13 mouse cellular contexts compared by ENCODE assay signal in the genomic region with DNA sequence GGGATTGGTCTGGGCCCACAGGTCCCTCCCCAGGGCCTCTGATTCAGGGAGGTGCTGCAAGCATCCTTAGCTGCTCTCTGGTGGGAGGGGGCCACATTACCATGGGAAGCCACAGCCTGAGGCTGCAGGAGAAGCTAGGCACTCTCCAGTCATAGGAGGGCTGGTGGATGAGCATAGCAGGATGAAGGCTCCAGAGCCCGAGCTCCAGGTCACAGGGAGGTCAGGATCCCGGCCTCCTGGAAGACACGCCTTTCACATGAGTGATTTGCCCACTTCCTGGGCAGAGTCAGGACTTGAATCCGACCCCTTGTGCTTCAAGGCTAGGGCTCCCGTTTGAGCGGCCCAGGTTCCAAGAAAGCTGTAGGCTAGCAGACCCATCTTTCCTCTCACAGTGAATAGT. TPM values are rescaled to one million over a fixed set of nuclear protein-coding genes. Genes with fewer than 3 reads are reported as not detected.
DNase-seq lines count a peak whose midpoint lies in the region; ATAC-seq and TF ChIP-seq lines count a peak whose summit lies in the region.
"Had no signal": no experiment of that assay in that cellular context is flagged by ENCODE, and none has a peak within 500 bp of the region (broad histone marks: within the 10 kb centered on the region; RNA-seq: fewer than 3 reads in every experiment).

No protein-coding gene starts in this region.

- H3K27ac ChIP-seq in hindbrain, embryonic 13.5 days, result no peak overlapping the region
- no peak overlapping the region for H3K27ac ChIP-seq in hindbrain, embryonic 10.5 days
- no peak overlapping the region for H3K27ac ChIP-seq in neural tube, embryonic 12.5 days
- H3K27ac ChIP-seq in neural tube, embryonic 15.5 days (replicated peaks), result no peak overlapping the region
- H3K27ac ChIP-seq in embryonic facial prominence, embryonic 13.5 days, result peak overlapping the region; percentile 11; the same call in 1 of the 2 replicates
- peak overlapping the region; percentile 56; the same call in 1 of the 2 replicates for H3K27ac ChIP-seq in stomach, postnatal 0 days (replicated peaks)
- H3K27ac ChIP-seq: lung, embryonic 15.5 days had no signal

- no peak for DNase-seq in hindbrain, embryonic 10.5 days (ENCODE audit: low spot score)
- DNase-seq in stomach, postnatal 0 days (ENCODE audit: low spot score), result no peak
- DNase-seq in natural killer cell, adult 2 months (ENCODE audit: low spot score in 2 of 2), result no peak
- DNase-seq in kidney, adult 9 months, result no peak
- DNase-seq: adrenal gland, postnatal 25 days; cerebellum, adult 8-10 months; layer of hippocampus, postnatal 36 days; right cerebral cortex, adult 18-20 months had no signal

- no peak overlapping the region for H3K4me3 ChIP-seq in hindbrain, embryonic 13.5 days
- H3K4me3 ChIP-seq in hindbrain, embryonic 10.5 days, result no peak overlapping the region
- no peak overlapping the region for H3K4me3 ChIP-seq in neural tube, embryonic 12.5 days
- no peak overlapping the region for H3K4me3 ChIP-seq in neural tube, embryonic 15.5 days (replicated peaks)
- no peak overlapping the region for H3K4me3 ChIP-seq in embryonic facial prominence, embryonic 13.5 days
- H3K4me3 ChIP-seq in stomach, postnatal 0 days (ENCODE audit: low read depth, low read length), result no peak overlapping the region
- H3K4me3 ChIP-seq: lung, embryonic 15.5 days had no signal

- peaks cover 39% of the 10 kb centered on the region for H3K27me3 ChIP-seq in hindbrain, embryonic 13.5 days
- peaks cover 57% of the 10 kb centered on the region for H3K27me3 ChIP-seq in hindbrain, embryonic 10.5 days (ENCODE audit: insufficient read depth, poor library complexity, severe bottlenecking)
- peaks cover 15% of the 10 kb centered on the region for H3K27me3 ChIP-seq in neural tube, embryonic 12.5 days (replicated peaks)
- H3K27me3 ChIP-seq in neural tube, embryonic 15.5 days (replicated peaks), result peaks cover 12% of the 10 kb centered on the region
- H3K27me3 ChIP-seq in embryonic facial prominence, embryonic 13.5 days, result no peaks in the 10 kb centered on the region
- H3K27me3 ChIP-seq in stomach, postnatal 0 days (ENCODE audit: control insufficient read depth, insufficient read depth, low read length), result no peaks in the 10 kb centered on the region
- H3K27me3 ChIP-seq: lung, embryonic 15.5 days had no signal

- WGBS in hindbrain, embryonic 13.5 days, result 40% methylated on average over 6 of the region's 6 CpGs
- WGBS in hindbrain, embryonic 10.5 days, result 39% methylated on average over 6 of the region's 6 CpGs
- 22% methylated on average over 6 of the region's 6 CpGs for WGBS in neural tube, embryonic 12.5 days
- WGBS in neural tube, embryonic 15.5 days, result 29% methylated on average over 6 of the region's 6 CpGs
- 24% methylated on average over 6 of the region's 6 CpGs for WGBS in embryonic facial prominence, embryonic 13.5 days
- 31% methylated on average over 6 of the region's 6 CpGs for WGBS in stomach, postnatal 0 days

- H3K9ac ChIP-seq in hindbrain, embryonic 13.5 days, result peak overlapping the region; percentile 19; the same call in 1 of the 2 replicates
- 0 out of 2 replicates have a peak overlapping the region, but pooled peaks have one; percentile 21 for H3K9ac ChIP-seq in neural tube, embryonic 12.5 days
- no peak overlapping the region; the same call in 1 of the 2 replicates for H3K9ac ChIP-seq in neural tube, embryonic 15.5 days (replicated peaks)
- peak overlapping the region; percentile 41; the same call in 1 of the 2 replicates for H3K9ac ChIP-seq in embryonic facial prominence, embryonic 13.5 days
- no peak overlapping the region for H3K9ac ChIP-seq in stomach, postnatal 0 days (ENCODE audit: low read length)
- H3K9ac ChIP-seq: lung, embryonic 15.5 days had no signal

- no peak for ATAC-seq in hindbrain, embryonic 13.5 days (ENCODE audit: low FRiP score)
- no peak for ATAC-seq in neural tube, embryonic 12.5 days (ENCODE audit: low FRiP score, low read depth)
- no peak for ATAC-seq in neural tube, embryonic 15.5 days (ENCODE audit: low FRiP score)
- no peak for ATAC-seq in embryonic facial prominence, embryonic 13.5 days (ENCODE audit: insufficient number of reproducible peaks, insufficient read depth, low FRiP score, low TSS enrichment, low read depth)
- no peak for ATAC-seq in stomach, postnatal 0 days (ENCODE audit: low FRiP score, low TSS enrichment)

- no peak for TF ChIP-seq CTCF in stomach, postnatal 0 days (IDR thresholded peaks at IDR 0.05; ENCODE audit: low read depth)

- H3K4me1 ChIP-seq in hindbrain, embryonic 13.5 days (replicated peaks), result peaks cover 44% of the 10 kb centered on the region
- H3K4me1 ChIP-seq in hindbrain, embryonic 10.5 days (replicated peaks), result peaks cover 76% of the 10 kb centered on the region
- H3K4me1 ChIP-seq in neural tube, embryonic 12.5 days, result peaks cover 48% of the 10 kb centered on the region
- peaks cover 45% of the 10 kb centered on the region for H3K4me1 ChIP-seq in neural tube, embryonic 15.5 days
- H3K4me1 ChIP-seq in embryonic facial prominence, embryonic 13.5 days, result peaks cover 65% of the 10 kb centered on the region
- peaks cover 10% of the 10 kb centered on the region for H3K4me1 ChIP-seq in stomach, postnatal 0 days (replicated peaks; ENCODE audit: control insufficient read depth, insufficient read depth)

- H3K36me3 ChIP-seq in hindbrain, embryonic 13.5 days, result peaks cover 1% of the 10 kb centered on the region; the same call in 1 of the 2 replicates
- peaks cover 5% of the 10 kb centered on the region for H3K36me3 ChIP-seq in hindbrain, embryonic 10.5 days
- H3K36me3 ChIP-seq in neural tube, embryonic 12.5 days, result 0 out of 2 replicates have a peak, but pooled peaks cover under 1% of the 10 kb centered on the region
- no peaks in the 10 kb centered on the region for H3K36me3 ChIP-seq in neural tube, embryonic 15.5 days
- H3K36me3 ChIP-seq in embryonic facial prominence, embryonic 13.5 days, result peaks cover 7% of the 10 kb centered on the region; the same call in 1 of the 2 replicates
- H3K36me3 ChIP-seq in stomach, postnatal 0 days (ENCODE audit: control insufficient read depth, insufficient read depth, low read length), result no peaks in the 10 kb centered on the region

- no peak overlapping the region for H3K4me2 ChIP-seq in hindbrain, embryonic 13.5 days
- H3K4me2 ChIP-seq in neural tube, embryonic 12.5 days (replicated peaks), result 0 out of 2 replicates have a peak overlapping the region, but pooled peaks have one; percentile 7
- no peak overlapping the region for H3K4me2 ChIP-seq in neural tube, embryonic 15.5 days
- no peak overlapping the region for H3K4me2 ChIP-seq in embryonic facial prominence, embryonic 13.5 days
- no peak overlapping the region for H3K4me2 ChIP-seq in stomach, postnatal 0 days (replicated peaks; ENCODE audit: low read depth)
- H3K4me2 ChIP-seq: lung, embryonic 15.5 days had no signal

- no peak for TF ChIP-seq EP300 in stomach, postnatal 0 days (optimal IDR thresholded peaks at IDR 0.05)

- H3K9me3 ChIP-seq in hindbrain, embryonic 13.5 days, result no peaks in the 10 kb centered on the region
- no peaks in the 10 kb centered on the region for H3K9me3 ChIP-seq in hindbrain, embryonic 10.5 days
- no peaks in the 10 kb centered on the region for H3K9me3 ChIP-seq in neural tube, embryonic 12.5 days
- no peaks in the 10 kb centered on the region for H3K9me3 ChIP-seq in neural tube, embryonic 15.5 days (replicated peaks)
- no peaks in the 10 kb centered on the region for H3K9me3 ChIP-seq in embryonic facial prominence, embryonic 13.5 days
- H3K9me3 ChIP-seq in stomach, postnatal 0 days (ENCODE audit: control insufficient read depth, low read length), result no peaks in the 10 kb centered on the region
- H3K9me3 ChIP-seq: lung, embryonic 15.5 days had no signal

RNA-seq across cellular contexts. Expression of a gene that starts 3.1 kb away (rescaled TPM):
- 114 and 143 TPM in 2 replicates for polyA plus RNA-seq in hindbrain, embryonic 13.5 days (2015; fragmentation: Nextera tagmentation; extraction: Ambion mirVana)
- polyA plus RNA-seq in hindbrain, embryonic 10.5 days (2016; fragmentation: Nextera tagmentation; extraction: Ambion mirVana), result 157 and 186 TPM in 2 replicates
- polyA plus RNA-seq in neural tube, embryonic 12.5 days (2016; fragmentation: Nextera tagmentation; extraction: Ambion mirVana), result 324 and 325 TPM in 2 replicates
- polyA plus RNA-seq in neural tube, embryonic 15.5 days (2015; fragmentation: Nextera tagmentation; extraction: Ambion mirVana), result 141 and 159 TPM in 2 replicates
- 84.9 and 120 TPM in 2 replicates for polyA plus RNA-seq in embryonic facial prominence, embryonic 13.5 days (2015; fragmentation: Nextera tagmentation; extraction: Ambion mirVana)
- 143 and 148 TPM in 2 replicates for polyA plus RNA-seq in stomach, postnatal 0 days (2015; fragmentation: Nextera tagmentation; extraction: Ambion mirVana)

RNA-seq across cellular contexts. Expression of a gene that starts 4.6 kb away (rescaled TPM):
- polyA plus RNA-seq in hindbrain, embryonic 13.5 days (2015; fragmentation: Nextera tagmentation; extraction: Ambion mirVana), result 11.5 and 11.7 TPM in 2 replicates
- polyA plus RNA-seq in hindbrain, embryonic 10.5 days (2016; fragmentation: Nextera tagmentation; extraction: Ambion mirVana), result 22.3 and 28.3 TPM in 2 replicates
- polyA plus RNA-seq in neural tube, embryonic 12.5 days (2016; fragmentation: Nextera tagmentation; extraction: Ambion mirVana), result 25.7 and 33.4 TPM in 2 replicates
- polyA plus RNA-seq in neural tube, embryonic 15.5 days (2015; fragmentation: Nextera tagmentation; extraction: Ambion mirVana), result 14.1 and 23.4 TPM in 2 replicates
- 41.5 and 42.4 TPM in 2 replicates for polyA plus RNA-seq in embryonic facial prominence, embryonic 13.5 days (2015; fragmentation: Nextera tagmentation; extraction: Ambion mirVana)
- polyA plus RNA-seq in stomach, postnatal 0 days (2015; fragmentation: Nextera tagmentation; extraction: Ambion mirVana), result 30.0 and 33.2 TPM in 2 replicates

RNA-seq across cellular contexts. Expression of a gene that starts 8.7 kb away (rescaled TPM):
- 108 and 109 TPM in 2 replicates for polyA plus RNA-seq in hindbrain, embryonic 13.5 days (2015; fragmentation: Nextera tagmentation; extraction: Ambion mirVana)
- 119 and 121 TPM in 2 replicates for polyA plus RNA-seq in hindbrain, embryonic 10.5 days (2016; fragmentation: Nextera tagmentation; extraction: Ambion mirVana)
- polyA plus RNA-seq in neural tube, embryonic 12.5 days (2016; fragmentation: Nextera tagmentation; extraction: Ambion mirVana), result 90.2 and 93.0 TPM in 2 replicates
- 174 and 190 TPM in 2 replicates for polyA plus RNA-seq in neural tube, embryonic 15.5 days (2015; fragmentation: Nextera tagmentation; extraction: Ambion mirVana)
- polyA plus RNA-seq in embryonic facial prominence, embryonic 13.5 days (2015; fragmentation: Nextera tagmentation; extraction: Ambion mirVana), result 84.4 and 95.1 TPM in 2 replicates
- 130 and 134 TPM in 2 replicates for polyA plus RNA-seq in stomach, postnatal 0 days (2015; fragmentation: Nextera tagmentation; extraction: Ambion mirVana)

RNA-seq across cellular contexts. Expression of a gene that starts 15.8 kb away (rescaled TPM):
- 33.5 and 34.9 TPM in 2 replicates for polyA plus RNA-seq in hindbrain, embryonic 13.5 days (2015; fragmentation: Nextera tagmentation; extraction: Ambion mirVana)
- 35.6 and 36.2 TPM in 2 replicates for polyA plus RNA-seq in hindbrain, embryonic 10.5 days (2016; fragmentation: Nextera tagmentation; extraction: Ambion mirVana)
- 33.7 and 37.8 TPM in 2 replicates for polyA plus RNA-seq in neural tube, embryonic 12.5 days (2016; fragmentation: Nextera tagmentation; extraction: Ambion mirVana)
- polyA plus RNA-seq in neural tube, embryonic 15.5 days (2015; fragmentation: Nextera tagmentation; extraction: Ambion mirVana), result 68.6 and 83.1 TPM in 2 replicates
- 53.4 and 58.6 TPM in 2 replicates for polyA plus RNA-seq in embryonic facial prominence, embryonic 13.5 days (2015; fragmentation: Nextera tagmentation; extraction: Ambion mirVana)
- polyA plus RNA-seq in stomach, postnatal 0 days (2015; fragmentation: Nextera tagmentation; extraction: Ambion mirVana), result 26.2 and 28.0 TPM in 2 replicates

RNA-seq across cellular contexts. Expression of a gene that starts 20.7 kb away (rescaled TPM):
- polyA plus RNA-seq in hindbrain, embryonic 13.5 days (2015; fragmentation: Nextera tagmentation; extraction: Ambion mirVana), result 24.2 and 25.9 TPM in 2 replicates
- 18.7 and 23.3 TPM in 2 replicates for polyA plus RNA-seq in hindbrain, embryonic 10.5 days (2016; fragmentation: Nextera tagmentation; extraction: Ambion mirVana)
- 22.0 and 22.9 TPM in 2 replicates for polyA plus RNA-seq in neural tube, embryonic 12.5 days (2016; fragmentation: Nextera tagmentation; extraction: Ambion mirVana)
- 24.8 and 28.1 TPM in 2 replicates for polyA plus RNA-seq in neural tube, embryonic 15.5 days (2015; fragmentation: Nextera tagmentation; extraction: Ambion mirVana)
- 23.0 and 23.8 TPM in 2 replicates for polyA plus RNA-seq in embryonic facial prominence, embryonic 13.5 days (2015; fragmentation: Nextera tagmentation; extraction: Ambion mirVana)
- 33.0 and 37.2 TPM in 2 replicates for polyA plus RNA-seq in stomach, postnatal 0 days (2015; fragmentation: Nextera tagmentation; extraction: Ambion mirVana)

Comparison
In these comparisons a context has a peak if more than half of its experiments do, and no peak if none do; other contexts are left out.
1. H3K9ac ChIP-seq: peak in hindbrain, embryonic 13.5 days (single experiment), neural tube, embryonic 12.5 days (single experiment) and embryonic facial prominence, embryonic 13.5 days (single experiment); none in neural tube, embryonic 15.5 days (single experiment) and stomach, postnatal 0 days (single experiment).
2. H3K27ac ChIP-seq: peak in embryonic facial prominence, embryonic 13.5 days (single experiment) and stomach, postnatal 0 days (single experiment); none in hindbrain, embryonic 13.5 days (single experiment), hindbrain, embryonic 10.5 days (single experiment), neural tube, embryonic 12.5 days (single experiment) and neural tube, embryonic 15.5 days (single experiment).